In the genomic region with DNA sequence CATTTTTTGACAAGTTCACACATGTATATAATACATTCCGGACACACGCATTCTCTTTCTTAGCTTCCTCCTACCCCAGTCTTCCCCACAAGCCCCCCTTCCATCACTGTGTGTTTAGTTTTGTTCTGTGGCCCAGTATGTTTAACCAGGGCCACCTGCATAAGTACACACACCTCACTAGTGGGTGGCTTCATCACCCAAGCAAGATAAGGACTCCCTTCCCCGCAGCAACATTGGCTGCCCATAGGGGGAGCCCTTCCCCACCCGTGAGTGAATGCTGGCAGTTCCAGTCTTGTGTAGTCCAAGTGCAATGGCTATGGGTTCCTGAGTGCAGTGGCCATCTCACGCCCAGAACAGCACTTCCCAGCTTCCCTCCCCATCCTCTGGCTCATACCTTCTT, we compare ENCODE assay signal across 8 mouse cellular contexts. TPM values are rescaled to one million over a fixed set of nuclear protein-coding genes. Genes with fewer than 3 reads are reported as not detected.
DNase-seq lines count a peak whose midpoint lies in the region; ATAC-seq and TF ChIP-seq lines count a peak whose summit lies in the region.

No protein-coding gene starts in this region.

- peak overlapping the region; percentile 27; the same call in 1 of the 2 replicates for H3K4me2 ChIP-seq in kidney, embryonic 15.5 days

- no peak for TF ChIP-seq POLR2A in embryonic fibroblast, embryonic 13.5 days (IDR thresholded peaks at IDR 0.05; ENCODE audit: low read depth, low read length)

- peaks cover 24% of the 10 kb centered on the region for H3K4me1 ChIP-seq in embryonic fibroblast, embryonic 13.5 days (ENCODE audit: control insufficient read depth, insufficient read depth, low read length)
- H3K4me1 ChIP-seq in kidney, embryonic 15.5 days: 0 out of 2 replicates have a peak, but pooled peaks cover under 1% of the 10 kb centered on the region

- H3K36me3 ChIP-seq in kidney, embryonic 15.5 days: no peaks in the 10 kb centered on the region

- no peaks in the 10 kb centered on the region for H3K27me3 ChIP-seq in kidney, embryonic 15.5 days

- H3K4me3 ChIP-seq in embryonic fibroblast, embryonic 13.5 days (ENCODE audit: insufficient read depth, low read length): no peak overlapping the region
- no peak overlapping the region for H3K4me3 ChIP-seq in kidney, embryonic 15.5 days (replicated peaks)

- H3K27ac ChIP-seq in embryonic fibroblast, embryonic 13.5 days (ENCODE audit: insufficient read depth, low read length): peak overlapping the region; percentile 69
- H3K27ac ChIP-seq in kidney, embryonic 15.5 days: no peak overlapping the region

- DNase-seq in adrenal gland, adult 2 months: peak; percentile 45
- DNase-seq in adrenal gland, adult 8-10 months: no peak
- peak; percentile 29 to 33 for DNase-seq in urinary bladder, postnatal 36 days (ENCODE audit: low spot score in 2 of 2)
- DNase-seq in urinary bladder, postnatal 25 days (ENCODE audit: low spot score): no peak
- DNase-seq in testis, postnatal 10 days (ENCODE audit: low spot score): peak; percentile 69

- H3K9me3 ChIP-seq in kidney, embryonic 15.5 days (replicated peaks): no peaks in the 10 kb centered on the region

- WGBS in kidney, embryonic 15.5 days: 59% methylated on average over 5 of the region's 5 CpGs

- TF ChIP-seq CTCF in embryonic fibroblast, embryonic 13.5 days (IDR thresholded peaks at IDR 0.05; ENCODE audit: borderline replicate concordance, insufficient read depth, low read length): peak; percentile 56; the same call in 1 of the 2 replicates

- H3K9ac ChIP-seq in kidney, embryonic 15.5 days: no peak overlapping the region

- ATAC-seq in kidney, embryonic 15.5 days (replicated peaks; ENCODE audit: low FRiP score): no peak
- ATAC-seq in megakaryocyte, adult 5-6 weeks (ENCODE audit: poor library complexity, severe bottlenecking): peak; percentile 91

RNA-seq across cellular contexts. Expression of a gene that starts 21.5 kb away (rescaled TPM):
- total RNA-seq in adrenal gland, adult 2 months (2021): not detected
- not detected in 2 replicates for polyA plus RNA-seq in adrenal gland, adult 2 months (2012; rRNA removed)
- total RNA-seq in adrenal gland, adult 8-10 months (2022): not detected
- 0.12 TPM in 1 of 2 replicates, not detected in the other for polyA plus RNA-seq in embryonic fibroblast, embryonic 13.5 days (2011; ENCODE audit: insufficient read length, low read depth, missing spikeins)
- 0.09 and 0.17 TPM in 2 replicates for polyA plus RNA-seq in kidney, embryonic 15.5 days (2015; fragmentation: Nextera tagmentation; extraction: Ambion mirVana)
- 0.16 TPM in 1 of 2 replicates, not detected in the other for total RNA-seq in megakaryocyte, adult 5-6 weeks (2015)
- total RNA-seq in megakaryocyte, adult 5-6 weeks (2017): 0.07 and 0.33 TPM in 2 replicates

Comparison
In these comparisons a context has a peak if more than half of its experiments do, and no peak if none do; other contexts are left out.
1. DNase-seq: peak in adrenal gland, adult 2 months (single experiment), urinary bladder, postnatal 36 days (2 of 2) and testis, postnatal 10 days (single experiment); none in adrenal gland, adult 8-10 months (single experiment) and urinary bladder, postnatal 25 days (single experiment).